Mouse (Mus musculus): Measurements from ENCODE around the gene Klk8.

The Klk8 gene

GRCm38 (mm10) chr7:43796355-43796754 lies 1.0 kb upstream of the Klk8 start:
- DNase-seq, result no peak

GRCm38 (mm10) chr7:43797844-43798462 lies 576 bp downstream of the Klk8 start:
- no peak for DNase-seq

GRCm38 (mm10) chr7:43799876-43800275 lies 2.5 kb downstream of the Klk8 start:
- DNase-seq, result no peak

- DNase-seq, result no peak
These were observed 13.6 kb downstream of the Klk8 start, which contains the start of gene Klk7 for GRCm38 (mm10) chr7:43810994-43811393. Klk7 (plus strand) TSS chr7:43811294.

- DNase-seq, result no peak
These were observed 17.8 kb downstream of the Klk8 start for GRCm38 (mm10) chr7:43815211-43815610.

- DNase-seq, result no peak
These were observed 19.4 kb downstream of the Klk8 start for GRCm38 (mm10) chr7:43816746-43817145.

GRCm38 (mm10) chr7:43821581-43821980 lies 24.2 kb downstream of the Klk8 start:
- no peak for DNase-seq

GRCm38 (mm10) chr7:43824199-43824598 lies 26.8 kb downstream of the Klk8 start, which contains the start of gene Klk6:
Klk6 (plus strand) TSS chr7:43824499.
- DNase-seq, result no peak

GRCm38 (mm10) chr7:43826056-43826455 lies 28.7 kb downstream of the Klk8 start:
- no peak for DNase-seq

- no peak for DNase-seq
These were observed 30.3 kb downstream of the Klk8 start for GRCm38 (mm10) chr7:43827706-43828105.

- no peak for DNase-seq
These were observed 31.6 kb downstream of the Klk8 start for GRCm38 (mm10) chr7:43829006-43829405.

GRCm38 (mm10) chr7:43841701-43842100 lies 44.3 kb downstream of the Klk8 start, which contains the start of gene Klk5:
Klk5 (plus strand) TSS chr7:43841971.
- DNase-seq, result no peak

- no peak for DNase-seq
These were observed 46.4 kb downstream of the Klk8 start for GRCm38 (mm10) chr7:43843801-43844200.

GRCm38 (mm10) chr7:43851616-43852015 lies 54.2 kb downstream of the Klk8 start:
- DNase-seq, result no peak
